Mouse (Mus musculus) neutrophil, adult 5-6 weeks (primary cell): ENCODE measurements around the gene Hist1h1a. TPM values are rescaled to one million over a fixed set of nuclear protein-coding genes. Genes with fewer than 3 reads are reported as not detected.

Source experiments
- ATAC-seq: fragments of 151-379, 151-347 bp; 2 replicates; pipeline ENCODE4 v1.8.0; 2017; ENCODE audit warnings: mild to moderate bottlenecking, moderate TSS enrichment; ENCODE audit not compliant: insufficient number of reproducible peaks, poor library complexity, low FRiP score, severe bottlenecking; ENCODE audit errors: extremely low read depth
- total RNA-seq: library from RNA; stranded (forward); fragments of 200-1000 nt; gene quantifications from 2 replicates; pipeline ENCODE4 v1.2.3, GENCODE M21; 2017

Hist1h1a gene
- total RNA-seq, 1 experiment from 2014 or later = 74.8 TPM

GRCm38 (mm10) chr13:23779025-23779424 is 15.6 kb downstream of the Hist1h1a start:
- no peak for ATAC-seq

- ATAC-seq = peak; percentile 55; the same call in 1 of the 2 replicates
Measured at GRCm38 (mm10) chr13:23792520-23792919, 29.1 kb downstream of the Hist1h1a start.

- ATAC-seq = peak; percentile 56; the same call in 1 of the 2 replicates
Measured at GRCm38 (mm10) chr13:23799405-23799804, 35.9 kb downstream of the Hist1h1a start.

- no peak for ATAC-seq
Measured at GRCm38 (mm10) chr13:23804532-23804931, 41.1 kb downstream of the Hist1h1a start.

- ATAC-seq = no peak
Measured at GRCm38 (mm10) chr13:23806422-23807052, 43.1 kb downstream of the Hist1h1a start, which contains the start of gene Slc17a2. Slc17a2 (plus strand) TSS chr13:23806993.

Other genes with a start within 250 kb of the Hist1h1a start
- 161 and 193 TPM in 2 replicates for gene Hist1h4h, start 232.6 kb upstream of the Hist1h1a start, total RNA-seq
- gene Hist1h2af, start 229.8 kb upstream of the Hist1h1a start, total RNA-seq = 3.5 and 5.0 TPM in 2 replicates
- gene Hist1h3g, start 228.2 kb upstream of the Hist1h1a start, total RNA-seq = not detected in 2 replicates
- gene Hist1h2bh, start 220.3 kb upstream of the Hist1h1a start, total RNA-seq = 5.8 and 6.4 TPM in 2 replicates
- 21.9 and 24.1 TPM in 2 replicates for gene Hist1h3f, start 219.6 kb upstream of the Hist1h1a start, total RNA-seq
- 15.2 and 27.6 TPM in 2 replicates for gene Hist1h4f, start 212.0 kb upstream of the Hist1h1a start, total RNA-seq
- 28.5 and 28.7 TPM in 2 replicates for gene Hist1h1d, start 210.4 kb upstream of the Hist1h1a start, total RNA-seq
- gene Hist1h3e, start 201.3 kb upstream of the Hist1h1a start, total RNA-seq = 50.8 and 54.4 TPM in 2 replicates
- gene Hist1h2ae, start 192.4 kb upstream of the Hist1h1a start, total RNA-seq = 13.6 and 18.3 TPM in 2 replicates
- 97.4 and 145 TPM in 2 replicates for gene Hist1h2bg, start 192.3 kb upstream of the Hist1h1a start, total RNA-seq
- 32.7 and 52.5 TPM in 2 replicates for gene Hist1h2bf, start 189.5 kb upstream of the Hist1h1a start, total RNA-seq
- gene Hist1h2ad, start 189.3 kb upstream of the Hist1h1a start, total RNA-seq = 33.4 and 78.8 TPM in 2 replicates
- gene Hist1h3d, start 187.9 kb upstream of the Hist1h1a start, total RNA-seq = 12.9 and 13.3 TPM in 2 replicates
- 92.3 and 119 TPM in 2 replicates for gene Hist1h4d, start 182.1 kb upstream of the Hist1h1a start, total RNA-seq
- 83.4 and 97.3 TPM in 2 replicates for gene Hist1h2be, start 142.5 kb upstream of the Hist1h1a start, total RNA-seq
- 201 and 211 TPM in 2 replicates for gene Hist1h1e, start 141.1 kb upstream of the Hist1h1a start, total RNA-seq
- gene Hist1h2ac, start 79.7 kb upstream of the Hist1h1a start, total RNA-seq = 18.7 and 20.1 TPM in 2 replicates
- 139 and 146 TPM in 2 replicates for gene Hist1h2bc, start 79.5 kb upstream of the Hist1h1a start, total RNA-seq
- 2.2 TPM in 1 of 2 replicates, not detected in the other for gene Hist1h1t, start 67.9 kb upstream of the Hist1h1a start, total RNA-seq
- 116 and 135 TPM in 2 replicates for gene Hist1h4c, start 65.2 kb upstream of the Hist1h1a start, total RNA-seq
- gene Hfe, start 52.8 kb upstream of the Hist1h1a start, total RNA-seq = 4.8 and 5.0 TPM in 2 replicates
- gene Hist1h1c, start 24.9 kb upstream of the Hist1h1a start, total RNA-seq = 712 and 764 TPM in 2 replicates
- 4.8 TPM in 1 of 2 replicates, not detected in the other for gene Hist1h3c, start 18.1 kb upstream of the Hist1h1a start, total RNA-seq
- gene Hist1h2bb, start 16.9 kb upstream of the Hist1h1a start, total RNA-seq = 77.7 and 104 TPM in 2 replicates
- 24.9 and 28.2 TPM in 2 replicates for gene Hist1h2ab, start 12.5 kb upstream of the Hist1h1a start, total RNA-seq
- 1.2 TPM in 1 of 2 replicates, not detected in the other for gene Hist1h3b, start 11.4 kb upstream of the Hist1h1a start, total RNA-seq
- gene Hist1h4b, start 6.7 kb upstream of the Hist1h1a start, total RNA-seq = 9.3 and 36.7 TPM in 2 replicates
- gene Hist1h4a, start 2.4 kb upstream of the Hist1h1a start, total RNA-seq = 30.0 and 55.5 TPM in 2 replicates
- 38.6 and 45.9 TPM in 2 replicates for gene Hist1h3a, start 1.3 kb upstream of the Hist1h1a start, total RNA-seq
- gene Trim38, start 6.2 kb downstream of the Hist1h1a start, total RNA-seq = not detected in 2 replicates
- gene Slc17a2, start 43.3 kb downstream of the Hist1h1a start, total RNA-seq = not detected in 2 replicates
- gene Slc17a3, start 75.8 kb downstream of the Hist1h1a start, total RNA-seq = not detected in 2 replicates
- gene Slc17a1, start 104.1 kb downstream of the Hist1h1a start, total RNA-seq = not detected in 2 replicates
- gene Slc17a4, start 151.3 kb downstream of the Hist1h1a start, total RNA-seq = not detected in 2 replicates
- gene Hist1h2ba, start 170.5 kb downstream of the Hist1h1a start, total RNA-seq = not detected in 2 replicates
- not detected in 2 replicates for gene Hist1h2aa, start 170.8 kb downstream of the Hist1h1a start, total RNA-seq
- not detected in 2 replicates for gene Scgn, start 227.5 kb downstream of the Hist1h1a start, total RNA-seq